Mouse (Mus musculus): Measurements from ENCODE around the gene Fam114a1. TPM values are rescaled to one million over a fixed set of nuclear protein-coding genes. Genes with fewer than 3 reads are reported as not detected.

Fam114a1 gene
- polyA plus RNA-seq, 1 experiment from 2014 or later, result 47.4 TPM

- Histone ChIP-seq H3K9ac (no peak overlapping the region), H3K4me2 (no peak overlapping the region), H3K27me3 (ENCODE audit: insufficient read depth, low read length) (no peaks in the 10 kb centered on the region), H3K27ac (ENCODE audit: low read depth) (no peak overlapping the region), H3K36me3 (ENCODE audit: insufficient read depth) (peaks cover 65% of the 10 kb centered on the region), H3K4me1 (ENCODE audit: insufficient read depth) (no peaks in the 10 kb centered on the region), H3K4me3 (ENCODE audit: low read depth, low read length) (no peak overlapping the region), H3K9me3 (ENCODE audit: low read depth, low read length) (no peaks in the 10 kb centered on the region)
- 61% methylated on average over 6 of the region's 6 CpGs for WGBS
- peak; percentile 19 for DNase-seq
- no peak for TF ChIP-seq CTCF (IDR thresholded peaks at IDR 0.05; ENCODE audit: low read depth)
- no peak for ATAC-seq (ENCODE audit: insufficient read depth)
Measured at GRCm38 (mm10) chr5:65025916-65026315, 56.0 kb downstream of the Fam114a1 start.

GRCm38 (mm10) chr5:65026776-65027175 is 56.9 kb downstream of the Fam114a1 start:
- no peak overlapping the region for H3K27ac ChIP-seq (ENCODE audit: low read depth)
- H3K36me3 ChIP-seq (ENCODE audit: insufficient read depth), result peaks cover 64% of the 10 kb centered on the region
- ATAC-seq (ENCODE audit: insufficient read depth) (no peak), DNase-seq (no peak)
- H3K9me3 ChIP-seq (ENCODE audit: low read depth, low read length), result no peaks in the 10 kb centered on the region
- no peak overlapping the region for H3K9ac ChIP-seq
- H3K4me3 ChIP-seq (ENCODE audit: low read depth, low read length), result no peak overlapping the region
- H3K4me1 ChIP-seq (ENCODE audit: insufficient read depth), result no peaks in the 10 kb centered on the region
- no peaks in the 10 kb centered on the region for H3K27me3 ChIP-seq (ENCODE audit: insufficient read depth, low read length)
- 62% methylated on average over 9 of the region's 9 CpGs for WGBS
- no peak overlapping the region for H3K4me2 ChIP-seq
- TF ChIP-seq CTCF (IDR thresholded peaks at IDR 0.05; ENCODE audit: low read depth), result no peak

- H3K27ac ChIP-seq (ENCODE audit: low read depth), result no peak overlapping the region
- no peak for TF ChIP-seq CTCF (IDR thresholded peaks at IDR 0.05; ENCODE audit: low read depth)
- no peaks in the 10 kb centered on the region for H3K27me3 ChIP-seq (ENCODE audit: insufficient read depth, low read length)
- WGBS, result 42% methylated on average over 9 of the region's 9 CpGs
- H3K4me2 ChIP-seq, result no peak overlapping the region
- no peak overlapping the region for H3K4me3 ChIP-seq (ENCODE audit: low read depth, low read length)
- H3K9ac ChIP-seq, result no peak overlapping the region
- no peaks in the 10 kb centered on the region for H3K9me3 ChIP-seq (ENCODE audit: low read depth, low read length)
- peaks cover 60% of the 10 kb centered on the region for H3K36me3 ChIP-seq (ENCODE audit: insufficient read depth)
- DNase-seq (no peak), ATAC-seq (ENCODE audit: insufficient read depth) (no peak)
- no peaks in the 10 kb centered on the region for H3K4me1 ChIP-seq (ENCODE audit: insufficient read depth)
Measured at GRCm38 (mm10) chr5:65028019-65028418, 58.1 kb downstream of the Fam114a1 start.

GRCm38 (mm10) chr5:65036597-65036996 is 66.7 kb downstream of the Fam114a1 start:
- 83% methylated on average over 13 of the region's 13 CpGs for WGBS
- no peak for ATAC-seq (ENCODE audit: insufficient read depth)
- H3K36me3 ChIP-seq (ENCODE audit: insufficient read depth), result peaks cover 46% of the 10 kb centered on the region; the same call in 1 of the 2 replicates

GRCm38 (mm10) chr5:65038305-65038704 is 68.4 kb downstream of the Fam114a1 start:
- H3K4me3 ChIP-seq (ENCODE audit: low read depth, low read length), result no peak overlapping the region
- no peak overlapping the region for H3K9ac ChIP-seq
- H3K36me3 ChIP-seq (ENCODE audit: insufficient read depth), result peaks cover 41% of the 10 kb centered on the region; the same call in 1 of the 2 replicates
- WGBS, result 61% methylated on average over 9 of the region's 9 CpGs
- DNase-seq (peak; percentile 52), ATAC-seq (ENCODE audit: insufficient read depth) (peak; percentile 44; the same call in 1 of the 2 replicates)
- no peaks in the 10 kb centered on the region for H3K4me1 ChIP-seq (ENCODE audit: insufficient read depth)
- no peaks in the 10 kb centered on the region for H3K27me3 ChIP-seq (ENCODE audit: insufficient read depth, low read length)
- H3K9me3 ChIP-seq (ENCODE audit: low read depth, low read length), result no peaks in the 10 kb centered on the region
- TF ChIP-seq CTCF (IDR thresholded peaks at IDR 0.05; ENCODE audit: low read depth), result no peak
- H3K27ac ChIP-seq (ENCODE audit: low read depth), result 0 out of 2 replicates have a peak overlapping the region, but pooled peaks have one; percentile 42
- H3K4me2 ChIP-seq, result no peak overlapping the region

More at GRCm38 (mm10) chr5:65036597-65036996, 66.7 kb downstream of the Fam114a1 start:
- Histone ChIP-seq H3K9ac (no peak overlapping the region), H3K4me2 (no peak overlapping the region), H3K4me1 (ENCODE audit: insufficient read depth) (no peaks in the 10 kb centered on the region), H3K27me3 (ENCODE audit: insufficient read depth, low read length) (no peaks in the 10 kb centered on the region), H3K4me3 (ENCODE audit: low read depth, low read length) (no peak overlapping the region), H3K9me3 (ENCODE audit: low read depth, low read length) (no peaks in the 10 kb centered on the region), H3K27ac (ENCODE audit: low read depth) (no peak overlapping the region)
- no peak for TF ChIP-seq CTCF (IDR thresholded peaks at IDR 0.05; ENCODE audit: low read depth)
- DNase-seq, result no peak

- H3K9ac ChIP-seq, result no peak overlapping the region
- H3K27me3 ChIP-seq (ENCODE audit: insufficient read depth, low read length), result no peaks in the 10 kb centered on the region
- no peak overlapping the region for H3K4me3 ChIP-seq (ENCODE audit: low read depth, low read length)
- ATAC-seq (ENCODE audit: insufficient read depth) (peak; percentile 62; the same call in 1 of the 2 replicates), DNase-seq (peak; percentile 57)
- WGBS, result 60% methylated on average over 11 of the region's 11 CpGs
- H3K4me1 ChIP-seq (ENCODE audit: insufficient read depth), result no peaks in the 10 kb centered on the region
- peaks cover 39% of the 10 kb centered on the region; the same call in 1 of the 2 replicates for H3K36me3 ChIP-seq (ENCODE audit: insufficient read depth)
- peak overlapping the region; percentile 3; the same call in 1 of the 2 replicates for H3K27ac ChIP-seq (ENCODE audit: low read depth)
- H3K9me3 ChIP-seq (ENCODE audit: low read depth, low read length), result no peaks in the 10 kb centered on the region
- no peak overlapping the region for H3K4me2 ChIP-seq
- TF ChIP-seq CTCF (IDR thresholded peaks at IDR 0.05; ENCODE audit: low read depth), result no peak
Measured at GRCm38 (mm10) chr5:65038811-65039571, 69.1 kb downstream of the Fam114a1 start.

GRCm38 (mm10) chr5:65040463-65040862 is 70.6 kb downstream of the Fam114a1 start:
- Histone ChIP-seq H3K9me3 (ENCODE audit: low read depth, low read length) (no peaks in the 10 kb centered on the region), H3K27ac (ENCODE audit: low read depth) (no peak overlapping the region), H3K27me3 (ENCODE audit: insufficient read depth, low read length) (no peaks in the 10 kb centered on the region), H3K4me3 (ENCODE audit: low read depth, low read length) (no peak overlapping the region), H3K4me2 (no peak overlapping the region), H3K4me1 (ENCODE audit: insufficient read depth) (no peaks in the 10 kb centered on the region), H3K36me3 (ENCODE audit: insufficient read depth) (peaks cover 29% of the 10 kb centered on the region; the same call in 1 of the 2 replicates), H3K9ac (no peak overlapping the region)
- WGBS, result 64% methylated on average over 5 of the region's 5 CpGs
- TF ChIP-seq CTCF (IDR thresholded peaks at IDR 0.05; ENCODE audit: low read depth), result peak; percentile 41
- ATAC-seq (ENCODE audit: insufficient read depth) (no peak), DNase-seq (no peak)
